Mouse (Mus musculus): Measurements from ENCODE around the gene Catsperz. TPM values are rescaled to one million over a fixed set of nuclear protein-coding genes. Genes with fewer than 3 reads are reported as not detected.
"Not testable (repeated sequence)": the region's sequence is repeated elsewhere in the genome, so short reads cannot be mapped to it uniquely, and the experiment has no call there.

Gene Catsperz
- total RNA-seq, 2 experiments from 2014 or later: 11.0 to 12.1 TPM

DNA sequence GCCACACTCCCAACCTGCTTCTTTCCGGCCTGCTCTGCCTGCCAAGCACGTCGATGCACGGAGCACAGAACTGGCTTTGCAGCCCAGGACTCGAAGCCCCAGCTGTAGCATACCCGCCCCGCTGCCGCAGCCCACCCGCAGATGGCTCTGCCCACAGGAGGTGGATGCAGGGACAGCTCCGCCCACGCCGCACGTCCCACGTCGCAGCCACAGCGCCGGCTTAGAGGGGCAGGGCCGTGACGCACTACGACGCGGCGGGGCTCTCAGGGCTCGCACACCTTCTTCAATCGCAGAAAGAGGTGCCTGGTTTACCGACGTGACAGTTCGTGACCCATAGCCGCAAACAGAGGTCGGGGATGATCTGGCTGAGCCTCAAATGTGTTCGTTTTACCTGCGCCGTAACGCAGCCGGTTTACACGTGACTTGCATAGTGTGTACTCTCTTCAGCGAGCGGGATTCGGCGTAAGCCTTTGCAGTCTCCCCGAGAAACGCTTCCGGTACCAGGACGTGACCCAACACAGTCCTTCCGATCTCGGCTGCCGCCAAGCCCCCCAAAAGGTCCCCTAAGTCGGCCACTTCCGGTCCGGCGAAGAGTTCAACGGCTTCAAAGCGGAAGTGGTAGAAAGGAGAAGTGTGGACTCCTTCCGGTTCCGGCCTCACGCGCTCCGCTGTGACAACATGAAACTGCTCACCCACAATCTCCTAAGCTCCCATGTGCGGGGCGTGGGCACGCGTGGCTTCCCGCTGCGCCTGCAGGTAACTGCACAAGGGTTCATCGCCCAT, 15.5 kb downstream of the Catsperz start, which contains the start of the genes Trmt112 and Prdx5:
Trmt112 (plus strand) TSS at position 192 of the 783 bp plus-strand sequence.
Prdx5 (minus strand) TSS at position 600 of the 783 bp plus-strand sequence.
- DNase-seq (ENCODE audit: extremely low spot score in 1 of 2, low spot score in 1 of 2): peak; percentile 82 to 87

DNA sequence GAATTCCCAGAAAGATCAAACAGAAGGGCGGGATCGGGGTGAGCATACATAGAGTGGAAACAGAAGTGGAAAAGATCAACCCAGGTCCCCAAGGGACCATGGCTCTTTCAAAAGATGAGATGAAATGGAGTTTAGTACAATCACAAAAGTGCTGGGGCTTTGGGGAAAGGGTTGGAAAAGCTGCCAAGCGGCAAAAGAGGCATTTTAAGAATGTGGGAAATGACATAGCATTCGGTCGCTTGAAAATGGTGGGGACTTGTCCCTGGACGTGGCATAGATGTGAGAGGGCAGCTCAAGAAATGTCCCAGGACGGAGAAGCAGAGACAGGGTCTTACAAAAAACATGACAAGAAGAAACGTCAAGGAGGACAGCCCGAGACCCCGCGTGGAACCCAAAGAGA, 16.2 kb downstream of the Catsperz start:
- no peak for DNase-seq (ENCODE audit: extremely low spot score in 1 of 2, low spot score in 1 of 2)

- DNase-seq (ENCODE audit: extremely low spot score in 1 of 2, low spot score in 1 of 2): no peak
These were observed 17.2 kb downstream of the Catsperz start for GRCm38 (mm10) chr19:6907811-6908540.

- DNase-seq (ENCODE audit: extremely low spot score in 1 of 2, low spot score in 1 of 2): no peak
These were observed 18.1 kb downstream of the Catsperz start for GRCm38 (mm10) chr19:6907094-6907493.

DNA sequence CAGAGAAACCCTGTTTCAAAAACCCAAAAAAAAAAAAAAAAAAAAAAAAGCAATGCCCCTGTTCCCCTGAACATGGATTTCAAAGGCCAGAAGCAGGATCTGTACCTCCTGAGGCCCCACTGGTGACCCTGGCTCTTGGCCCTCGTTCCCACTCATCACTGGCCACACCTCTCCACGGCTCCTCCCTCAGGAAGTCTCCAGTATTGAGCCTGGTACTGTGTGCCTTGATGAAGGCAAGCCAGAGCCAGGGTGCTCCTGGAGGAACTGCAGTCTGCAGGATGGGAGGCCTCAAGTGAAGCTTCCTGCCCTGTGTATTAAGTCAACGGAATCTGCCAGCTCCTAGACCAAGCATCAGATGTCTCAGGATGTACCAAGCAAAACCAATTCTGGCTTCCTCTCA, 19.0 kb downstream of the Catsperz start:
- DNase-seq (ENCODE audit: extremely low spot score in 1 of 2, low spot score in 1 of 2): no peak

DNA sequence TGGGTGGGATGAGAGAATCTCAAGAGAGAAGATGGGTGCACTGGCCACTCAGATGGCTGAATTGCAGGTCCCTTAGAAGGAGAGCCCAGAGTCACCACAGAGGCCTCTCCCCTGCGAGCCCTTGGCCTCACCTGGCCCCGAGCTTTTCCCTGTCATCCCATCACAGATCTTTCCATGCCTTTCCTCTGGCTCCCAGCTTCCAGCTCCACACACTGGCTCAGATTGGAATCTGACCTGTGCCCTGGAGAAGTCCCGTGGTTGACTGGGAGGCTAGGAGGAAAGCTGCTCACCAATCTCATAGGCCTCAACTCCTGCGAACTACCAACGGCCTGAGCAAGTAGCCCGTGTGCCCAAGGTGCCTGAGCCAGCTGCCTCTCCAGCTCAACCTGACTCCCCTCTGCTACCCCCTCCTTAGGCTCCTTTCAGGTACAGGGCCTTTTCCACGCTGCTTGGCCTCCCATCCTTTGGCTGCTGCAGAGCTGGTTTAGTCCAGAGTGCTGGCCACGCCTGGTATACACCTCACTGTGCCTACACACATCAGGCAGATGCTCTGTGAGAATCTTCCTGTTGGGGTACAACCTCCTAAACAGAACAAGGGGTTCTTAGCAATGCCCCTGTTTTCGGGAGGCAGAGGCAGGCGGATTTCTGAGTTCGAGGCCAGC, 19.6 kb downstream of the Catsperz start:
- no peak for DNase-seq (ENCODE audit: extremely low spot score in 1 of 2, low spot score in 1 of 2)

GRCm38 (mm10) chr19:6904846-6905245, 20.3 kb downstream of the Catsperz start:
- DNase-seq (ENCODE audit: extremely low spot score in 1 of 2, low spot score in 1 of 2): no peak

- no peak for DNase-seq (ENCODE audit: extremely low spot score in 1 of 2, low spot score in 1 of 2)
These were observed 22.1 kb downstream of the Catsperz start for GRCm38 (mm10) chr19:6903031-6903430.

GRCm38 (mm10) chr19:6899641-6900040, 25.5 kb downstream of the Catsperz start:
- no peak for DNase-seq (ENCODE audit: extremely low spot score in 1 of 2, low spot score in 1 of 2)

GRCm38 (mm10) chr19:6895608-6896305, 29.4 kb downstream of the Catsperz start:
- DNase-seq (ENCODE audit: extremely low spot score in 1 of 2, low spot score in 1 of 2): not testable (repeated sequence)

GRCm38 (mm10) chr19:6893731-6894451, 31.3 kb downstream of the Catsperz start:
- no peak for DNase-seq (ENCODE audit: extremely low spot score in 1 of 2, low spot score in 1 of 2)

DNA sequence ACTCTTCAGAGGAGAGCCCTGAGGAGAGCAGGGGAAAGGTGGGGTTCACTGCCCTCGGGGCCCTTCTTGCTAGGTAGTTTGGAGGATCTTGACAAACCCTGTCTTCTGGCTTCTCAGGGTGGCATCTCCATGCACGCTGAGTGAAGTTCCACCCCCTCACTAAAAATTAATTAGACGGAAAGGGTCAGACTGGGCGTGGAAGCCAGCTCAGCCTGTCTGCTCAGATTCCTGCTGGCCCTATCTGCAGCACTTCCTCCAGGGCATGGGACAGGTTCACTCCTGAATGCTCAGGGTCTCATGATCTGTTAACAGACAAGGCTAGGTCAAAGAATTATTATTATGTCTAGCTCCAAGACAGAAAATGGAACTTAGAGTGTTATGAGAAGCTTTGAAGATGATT, 32.7 kb downstream of the Catsperz start:
- DNase-seq (ENCODE audit: extremely low spot score in 1 of 2, low spot score in 1 of 2): no peak

GRCm38 (mm10) chr19:6877965-6878364, 47.2 kb downstream of the Catsperz start:
- no peak for DNase-seq (ENCODE audit: extremely low spot score in 1 of 2, low spot score in 1 of 2)

DNA sequence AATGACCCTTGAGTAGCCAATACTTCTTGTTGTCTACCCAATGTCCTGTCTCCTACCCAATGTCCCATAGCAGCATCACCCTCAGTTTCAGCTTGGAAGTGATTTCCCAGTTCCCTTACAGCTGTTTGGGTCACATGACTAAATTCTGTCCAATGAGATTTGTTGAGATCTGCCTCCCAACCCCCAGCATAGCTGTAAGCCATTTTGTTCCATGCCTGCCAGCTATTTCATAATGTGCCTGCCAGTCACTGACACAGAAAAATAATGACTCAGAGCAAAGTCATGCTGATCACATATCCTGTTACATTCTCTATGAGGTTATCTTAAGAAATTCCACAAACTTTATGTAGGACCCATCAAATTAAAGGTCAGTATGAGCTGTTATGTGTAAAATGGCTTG, 48.4 kb downstream of the Catsperz start:
- no peak for DNase-seq (ENCODE audit: extremely low spot score in 1 of 2, low spot score in 1 of 2)

DNA sequence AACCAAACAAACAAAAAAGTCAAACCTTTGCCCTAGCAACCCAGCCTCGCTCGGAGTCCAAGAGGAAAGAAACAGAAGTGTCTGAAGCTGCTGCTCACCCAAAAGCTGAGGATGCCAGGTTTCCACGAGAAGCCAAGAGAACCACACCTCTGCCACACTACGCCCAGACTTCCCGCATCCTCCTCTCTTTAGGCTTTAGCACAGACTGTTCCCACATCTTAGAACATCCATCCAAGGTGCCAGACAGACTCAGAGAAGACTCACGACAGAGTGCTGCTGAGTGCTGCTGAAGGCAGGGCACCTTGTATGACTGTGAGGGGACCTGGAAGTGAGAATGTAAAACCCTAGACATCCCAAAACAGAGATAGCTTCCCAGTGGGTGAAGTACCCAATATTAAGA, 49.3 kb downstream of the Catsperz start:
- no peak for DNase-seq (ENCODE audit: extremely low spot score in 1 of 2, low spot score in 1 of 2)

- DNase-seq (ENCODE audit: extremely low spot score in 1 of 2, low spot score in 1 of 2): no peak
These were observed 50.9 kb downstream of the Catsperz start for GRCm38 (mm10) chr19:6874257-6874656.

- no peak for DNase-seq (ENCODE audit: extremely low spot score in 1 of 2, low spot score in 1 of 2)
These were observed 52.5 kb downstream of the Catsperz start for GRCm38 (mm10) chr19:6872701-6873100.
